Mouse (Mus musculus) lung, adult 2 months (tissue): Measurements from ENCODE around the gene Ppa2.

Experiments used
- CTCF ChIP-seq: fragments of 200-500 bp; IDR thresholded peaks from 2 replicates; pipeline ENCODE4 v1.5.1; 2011; ENCODE audit warnings: mild to moderate bottlenecking, low read length, control low read depth; ENCODE audit not compliant: insufficient read depth
- POLR2A ChIP-seq: fragments of 200-500 bp; IDR thresholded peaks from 2 replicates; pipeline ENCODE4 v1.6.1; 2011; ENCODE audit warnings: low read depth, mild to moderate bottlenecking, control low read depth, low read length, borderline replicate concordance; ENCODE audit errors: extremely low read depth

DNA sequence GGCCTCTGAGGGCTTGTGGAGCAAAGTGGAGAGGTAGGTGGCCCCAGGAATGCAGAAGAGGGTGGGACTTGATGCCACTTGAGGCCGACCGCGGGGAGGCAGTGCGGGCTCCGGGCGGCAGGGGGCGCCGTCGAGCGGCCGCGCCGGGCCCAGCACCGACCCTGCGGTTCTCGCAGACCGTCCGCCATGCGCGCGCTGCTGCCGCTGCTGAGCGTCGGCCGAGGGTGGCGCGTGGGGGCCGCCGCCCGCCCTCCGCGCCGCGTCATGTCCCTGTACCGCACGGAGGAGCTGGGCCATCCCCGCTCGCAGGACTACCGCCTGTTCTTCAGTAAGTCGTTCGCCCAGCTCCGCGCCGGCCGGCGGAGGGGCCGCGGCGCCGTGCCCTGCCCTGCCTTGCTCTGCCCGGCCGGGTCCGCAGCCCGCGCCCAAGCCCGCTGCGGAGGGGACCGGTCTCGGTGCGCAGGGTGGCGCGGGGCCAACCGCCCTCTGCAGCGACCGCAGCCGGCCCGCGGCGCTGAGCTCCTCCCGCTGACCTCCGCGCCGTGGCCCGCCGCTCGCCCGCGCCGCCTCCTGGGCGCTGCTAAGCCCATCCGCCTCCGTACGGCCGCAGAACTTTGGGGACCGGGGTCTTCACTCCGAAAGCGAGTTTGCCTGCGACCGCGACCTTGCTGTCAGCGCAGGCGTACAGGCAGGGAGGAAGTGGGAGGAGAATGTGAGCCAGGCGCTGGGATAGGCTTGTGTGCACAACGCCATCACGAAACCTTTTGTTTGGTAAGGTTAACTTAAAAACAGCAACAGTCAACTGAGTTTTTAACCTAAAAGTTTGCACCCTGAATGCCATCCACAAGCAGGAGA, at the start of gene Ppa2:
- TF ChIP-seq CTCF (peak; percentile 43; the same call in 1 of the 2 replicates), POLR2A (peak; percentile 91; the same call in 1 of the 2 replicates)
